Mouse (Mus musculus): ENCODE results near the gene Poc1a. TPM values are rescaled to one million over a fixed set of nuclear protein-coding genes. Genes with fewer than 3 reads are reported as not detected.

Gene Poc1a
- polyA plus RNA-seq, 1 experiment from 2014 or later: 9.0 TPM

- Histone ChIP-seq H3K4me2 (ENCODE audit: low read length) (no peak overlapping the region), H3K9ac (ENCODE audit: low read depth, low read length) (no peak overlapping the region), H3K27ac (ENCODE audit: low read length) (no peak overlapping the region), H3K4me1 (ENCODE audit: control insufficient read depth, insufficient read depth, low read length) (0 out of 2 replicates have a peak, but pooled peaks cover 2% of the 10 kb centered on the region), H3K36me3 (ENCODE audit: control insufficient read depth, insufficient read depth, low read length) (no peaks in the 10 kb centered on the region), H3K4me3 (ENCODE audit: low read depth, low read length) (no peak overlapping the region), H3K27me3 (ENCODE audit: control insufficient read depth, insufficient read depth, low read depth, low read length) (no peaks in the 10 kb centered on the region), H3K9me3 (replicated peaks; ENCODE audit: control insufficient read depth, low read length, poor library complexity, severe bottlenecking) (no peaks in the 10 kb centered on the region)
- no peak for ATAC-seq
- WGBS: 66% methylated on average over 10 of the region's 10 CpGs
Measured at GRCm38 (mm10) chr9:106311625-106312191, 30.8 kb downstream of the Poc1a start.

GRCm38 (mm10) chr9:106312950-106313360 lies 32.1 kb downstream of the Poc1a start:
- no peaks in the 10 kb centered on the region for H3K9me3 ChIP-seq (replicated peaks; ENCODE audit: control insufficient read depth, low read length, poor library complexity, severe bottlenecking)
- peaks cover 4% of the 10 kb centered on the region for H3K4me1 ChIP-seq (ENCODE audit: control insufficient read depth, insufficient read depth, low read length)
- ATAC-seq: no peak
- H3K4me2 ChIP-seq (ENCODE audit: low read length): no peak overlapping the region
- H3K27me3 ChIP-seq (ENCODE audit: control insufficient read depth, insufficient read depth, low read depth, low read length): no peaks in the 10 kb centered on the region
- H3K9ac ChIP-seq (ENCODE audit: low read depth, low read length): no peak overlapping the region
- H3K27ac ChIP-seq (ENCODE audit: low read length): no peak overlapping the region
- H3K4me3 ChIP-seq (ENCODE audit: low read depth, low read length): no peak overlapping the region
- no peaks in the 10 kb centered on the region for H3K36me3 ChIP-seq (ENCODE audit: control insufficient read depth, insufficient read depth, low read length)
- WGBS: 96% methylated on average over 7 of the region's 7 CpGs

- no peak for ATAC-seq
- Histone ChIP-seq H3K9me3 (replicated peaks; ENCODE audit: control insufficient read depth, low read length, poor library complexity, severe bottlenecking) (no peaks in the 10 kb centered on the region), H3K27ac (ENCODE audit: low read length) (no peak overlapping the region), H3K4me2 (ENCODE audit: low read length) (no peak overlapping the region), H3K36me3 (ENCODE audit: control insufficient read depth, insufficient read depth, low read length) (no peaks in the 10 kb centered on the region), H3K27me3 (ENCODE audit: control insufficient read depth, insufficient read depth, low read depth, low read length) (no peaks in the 10 kb centered on the region), H3K4me3 (ENCODE audit: low read depth, low read length) (no peak overlapping the region), H3K9ac (ENCODE audit: low read depth, low read length) (no peak overlapping the region), H3K4me1 (ENCODE audit: control insufficient read depth, insufficient read depth, low read length) (peaks cover 12% of the 10 kb centered on the region)
- 32% methylated on average over 3 of the region's 3 CpGs for WGBS
Measured at GRCm38 (mm10) chr9:106314196-106314595, 33.3 kb downstream of the Poc1a start.

- no peaks in the 10 kb centered on the region for H3K9me3 ChIP-seq (replicated peaks; ENCODE audit: control insufficient read depth, low read length, poor library complexity, severe bottlenecking)
- H3K9ac ChIP-seq (ENCODE audit: low read depth, low read length): no peak overlapping the region
- H3K36me3 ChIP-seq (ENCODE audit: control insufficient read depth, insufficient read depth, low read length): no peaks in the 10 kb centered on the region
- H3K4me2 ChIP-seq (ENCODE audit: low read length): no peak overlapping the region
- no peak overlapping the region for H3K4me3 ChIP-seq (ENCODE audit: low read depth, low read length)
- peaks cover 12% of the 10 kb centered on the region for H3K4me1 ChIP-seq (ENCODE audit: control insufficient read depth, insufficient read depth, low read length)
- ATAC-seq: peak; percentile 51; the same call in 1 of the 2 replicates
- peak overlapping the region; percentile 65 for H3K27ac ChIP-seq (ENCODE audit: low read length)
- H3K27me3 ChIP-seq (ENCODE audit: control insufficient read depth, insufficient read depth, low read depth, low read length): no peaks in the 10 kb centered on the region
- 66% methylated on average over 2 of the region's 2 CpGs for WGBS
Measured at GRCm38 (mm10) chr9:106318074-106318473, 37.2 kb downstream of the Poc1a start.

- Histone ChIP-seq H3K36me3 (ENCODE audit: control insufficient read depth, insufficient read depth, low read length) (no peaks in the 10 kb centered on the region), H3K9me3 (replicated peaks; ENCODE audit: control insufficient read depth, low read length, poor library complexity, severe bottlenecking) (no peaks in the 10 kb centered on the region), H3K4me1 (ENCODE audit: control insufficient read depth, insufficient read depth, low read length) (peaks cover 12% of the 10 kb centered on the region), H3K27ac (ENCODE audit: low read length) (no peak overlapping the region), H3K9ac (ENCODE audit: low read depth, low read length) (no peak overlapping the region), H3K4me3 (ENCODE audit: low read depth, low read length) (no peak overlapping the region), H3K4me2 (ENCODE audit: low read length) (no peak overlapping the region), H3K27me3 (ENCODE audit: control insufficient read depth, insufficient read depth, low read depth, low read length) (no peaks in the 10 kb centered on the region)
- ATAC-seq: no peak
- WGBS: 62% methylated on average over 2 of the region's 2 CpGs
Measured at GRCm38 (mm10) chr9:106319095-106319494, 38.2 kb downstream of the Poc1a start.

GRCm38 (mm10) chr9:106322497-106322896 lies 41.6 kb downstream of the Poc1a start:
- ATAC-seq: no peak
- no peak overlapping the region for H3K4me2 ChIP-seq (ENCODE audit: low read length)
- no peaks in the 10 kb centered on the region for H3K9me3 ChIP-seq (replicated peaks; ENCODE audit: control insufficient read depth, low read length, poor library complexity, severe bottlenecking)
- H3K9ac ChIP-seq (ENCODE audit: low read depth, low read length): no peak overlapping the region
- peak overlapping the region; percentile 34 for H3K27ac ChIP-seq (ENCODE audit: low read length)
- no peaks in the 10 kb centered on the region for H3K36me3 ChIP-seq (ENCODE audit: control insufficient read depth, insufficient read depth, low read length)
- H3K27me3 ChIP-seq (ENCODE audit: control insufficient read depth, insufficient read depth, low read depth, low read length): no peaks in the 10 kb centered on the region
- no peak overlapping the region for H3K4me3 ChIP-seq (ENCODE audit: low read depth, low read length)
- H3K4me1 ChIP-seq (ENCODE audit: control insufficient read depth, insufficient read depth, low read length): peaks cover 15% of the 10 kb centered on the region
- WGBS: 64% methylated on average over 3 of the region's 3 CpGs

GRCm38 (mm10) chr9:106326241-106326640 lies 45.4 kb downstream of the Poc1a start:
- Histone ChIP-seq H3K36me3 (ENCODE audit: control insufficient read depth, insufficient read depth, low read length) (no peaks in the 10 kb centered on the region), H3K9me3 (replicated peaks; ENCODE audit: control insufficient read depth, low read length, poor library complexity, severe bottlenecking) (no peaks in the 10 kb centered on the region), H3K4me2 (ENCODE audit: low read length) (no peak overlapping the region), H3K4me1 (ENCODE audit: control insufficient read depth, insufficient read depth, low read length) (peaks cover 5% of the 10 kb centered on the region), H3K27me3 (ENCODE audit: control insufficient read depth, insufficient read depth, low read depth, low read length) (no peaks in the 10 kb centered on the region), H3K9ac (ENCODE audit: low read depth, low read length) (no peak overlapping the region), H3K27ac (ENCODE audit: low read length) (peak overlapping the region; percentile 20; the same call in 1 of the 2 replicates), H3K4me3 (ENCODE audit: low read depth, low read length) (no peak overlapping the region)
- ATAC-seq: no peak
- WGBS: 80% methylated on average over 8 of the region's 8 CpGs

- Histone ChIP-seq H3K27me3 (ENCODE audit: control insufficient read depth, insufficient read depth, low read depth, low read length) (no peaks in the 10 kb centered on the region), H3K27ac (ENCODE audit: low read length) (peak overlapping the region; percentile 55), H3K4me1 (ENCODE audit: control insufficient read depth, insufficient read depth, low read length) (peaks cover 5% of the 10 kb centered on the region), H3K9me3 (replicated peaks; ENCODE audit: control insufficient read depth, low read length, poor library complexity, severe bottlenecking) (no peaks in the 10 kb centered on the region), H3K4me3 (ENCODE audit: low read depth, low read length) (no peak overlapping the region), H3K36me3 (ENCODE audit: control insufficient read depth, insufficient read depth, low read length) (no peaks in the 10 kb centered on the region), H3K9ac (ENCODE audit: low read depth, low read length) (no peak overlapping the region), H3K4me2 (ENCODE audit: low read length) (no peak overlapping the region)
- ATAC-seq: peak; percentile 44; the same call in 1 of the 2 replicates
- WGBS: 65% methylated on average over 8 of the region's 8 CpGs
Measured at GRCm38 (mm10) chr9:106327125-106327809, 46.4 kb downstream of the Poc1a start.

GRCm38 (mm10) chr9:106328068-106328610 lies 47.3 kb downstream of the Poc1a start:
- ATAC-seq: no peak
- H3K27me3 ChIP-seq (ENCODE audit: control insufficient read depth, insufficient read depth, low read depth, low read length): no peaks in the 10 kb centered on the region
- 85% methylated on average over 7 of the region's 7 CpGs for WGBS
- H3K36me3 ChIP-seq (ENCODE audit: control insufficient read depth, insufficient read depth, low read length): no peaks in the 10 kb centered on the region
- H3K4me2 ChIP-seq (ENCODE audit: low read length): no peak overlapping the region
- peak overlapping the region; percentile 55 for H3K27ac ChIP-seq (ENCODE audit: low read length)
- no peaks in the 10 kb centered on the region for H3K9me3 ChIP-seq (replicated peaks; ENCODE audit: control insufficient read depth, low read length, poor library complexity, severe bottlenecking)
- H3K4me1 ChIP-seq (ENCODE audit: control insufficient read depth, insufficient read depth, low read length): peaks cover 5% of the 10 kb centered on the region
- H3K9ac ChIP-seq (ENCODE audit: low read depth, low read length): no peak overlapping the region
- H3K4me3 ChIP-seq (ENCODE audit: low read depth, low read length): no peak overlapping the region
